Mouse (Mus musculus): ENCODE results near the gene Fn1. TPM values are rescaled to one million over a fixed set of nuclear protein-coding genes. Genes with fewer than 3 reads are reported as not detected.
A peak's percentile ranks its signal among the peaks of the same experiment; 100 is the strongest.

Fn1 gene
- 65.1 and 74.2 TPM in 2 replicates for polyA plus RNA-seq (2015; fragmentation: Nextera tagmentation; extraction: Ambion mirVana)

GRCm38 (mm10) chr1:71652551-71653399 is at the start of gene Fn1:
Gene Fn1 (minus strand): TSS chr1:71653200.
- TF ChIP-seq EP300 (optimal IDR thresholded peaks at IDR 0.05) (no peak), CTCF (IDR thresholded peaks at IDR 0.05; ENCODE audit: low read depth) (peak; percentile 37)
- Histone ChIP-seq H3K27ac (replicated peaks) (peak within 1 kb of the TSS; percentile 91), H3K36me3 (ENCODE audit: control insufficient read depth, insufficient read depth, low read length) (no peaks in the 10 kb centered on the region), H3K4me1 (replicated peaks; ENCODE audit: control insufficient read depth, insufficient read depth) (no peaks in the 10 kb centered on the region; the same call in 1 of the 2 replicates), H3K27me3 (ENCODE audit: control insufficient read depth, insufficient read depth, low read length) (no peaks in the 10 kb centered on the region), H3K9me3 (ENCODE audit: control insufficient read depth, low read length) (no peaks in the 10 kb centered on the region), H3K4me2 (replicated peaks; ENCODE audit: low read depth) (peak within 1 kb of the TSS; percentile 88), H3K9ac (ENCODE audit: low read length) (peak within 1 kb of the TSS; percentile 82), H3K4me3 (ENCODE audit: low read depth, low read length) (peak within 1 kb of the TSS; percentile 71)
- DNase-seq (ENCODE audit: low spot score): peak; percentile 82
- under 1% methylated on average over 63 of the region's 63 CpGs for WGBS
- ATAC-seq (ENCODE audit: low FRiP score, low TSS enrichment): peak; percentile 87

- Histone ChIP-seq H3K4me2 (replicated peaks; ENCODE audit: low read depth) (no peak overlapping the region), H3K27ac (replicated peaks) (no peak overlapping the region), H3K36me3 (ENCODE audit: control insufficient read depth, insufficient read depth, low read length) (no peaks in the 10 kb centered on the region), H3K4me1 (replicated peaks; ENCODE audit: control insufficient read depth, insufficient read depth) (no peaks in the 10 kb centered on the region), H3K4me3 (ENCODE audit: low read depth, low read length) (no peak overlapping the region), H3K27me3 (ENCODE audit: control insufficient read depth, insufficient read depth, low read length) (no peaks in the 10 kb centered on the region), H3K9me3 (ENCODE audit: control insufficient read depth, low read length) (no peaks in the 10 kb centered on the region), H3K9ac (ENCODE audit: low read length) (no peak overlapping the region)
- TF ChIP-seq EP300 (optimal IDR thresholded peaks at IDR 0.05) (no peak), CTCF (IDR thresholded peaks at IDR 0.05; ENCODE audit: low read depth) (no peak)
- 78% methylated on average over 3 of the region's 3 CpGs for WGBS
- no peak for DNase-seq (ENCODE audit: low spot score)
- ATAC-seq (ENCODE audit: low FRiP score, low TSS enrichment): no peak
Measured at GRCm38 (mm10) chr1:71696093-71696492, 43.1 kb upstream of the Fn1 start.

GRCm38 (mm10) chr1:71691472-71692277 is 38.7 kb upstream of the Fn1 start:
- Histone ChIP-seq H3K27ac (replicated peaks) (no peak overlapping the region), H3K4me2 (replicated peaks; ENCODE audit: low read depth) (no peak overlapping the region), H3K36me3 (ENCODE audit: control insufficient read depth, insufficient read depth, low read length) (no peaks in the 10 kb centered on the region), H3K4me3 (ENCODE audit: low read depth, low read length) (no peak overlapping the region), H3K9me3 (ENCODE audit: control insufficient read depth, low read length) (no peaks in the 10 kb centered on the region), H3K27me3 (ENCODE audit: control insufficient read depth, insufficient read depth, low read length) (no peaks in the 10 kb centered on the region), H3K9ac (ENCODE audit: low read length) (no peak overlapping the region), H3K4me1 (replicated peaks; ENCODE audit: control insufficient read depth, insufficient read depth) (no peaks in the 10 kb centered on the region)
- 46% methylated on average over 8 of the region's 8 CpGs for WGBS
- ATAC-seq (ENCODE audit: low FRiP score, low TSS enrichment) (no peak), DNase-seq (ENCODE audit: low spot score) (no peak)
- TF ChIP-seq CTCF (IDR thresholded peaks at IDR 0.05; ENCODE audit: low read depth) (no peak), EP300 (optimal IDR thresholded peaks at IDR 0.05) (no peak)

- ATAC-seq (ENCODE audit: low FRiP score, low TSS enrichment) (no peak), DNase-seq (ENCODE audit: low spot score) (no peak)
- Histone ChIP-seq H3K9me3 (ENCODE audit: control insufficient read depth, low read length) (no peaks in the 10 kb centered on the region), H3K4me3 (ENCODE audit: low read depth, low read length) (no peak overlapping the region), H3K4me2 (replicated peaks; ENCODE audit: low read depth) (no peak overlapping the region), H3K36me3 (ENCODE audit: control insufficient read depth, insufficient read depth, low read length) (no peaks in the 10 kb centered on the region), H3K27me3 (ENCODE audit: control insufficient read depth, insufficient read depth, low read length) (no peaks in the 10 kb centered on the region), H3K9ac (ENCODE audit: low read length) (no peak overlapping the region), H3K4me1 (replicated peaks; ENCODE audit: control insufficient read depth, insufficient read depth) (no peaks in the 10 kb centered on the region), H3K27ac (replicated peaks) (no peak overlapping the region)
- no peak for TF ChIP-seq EP300 (optimal IDR thresholded peaks at IDR 0.05)
- TF ChIP-seq CTCF (IDR thresholded peaks at IDR 0.05; ENCODE audit: low read depth): no peak
- 76% methylated on average over 5 of the region's 5 CpGs for WGBS
Measured at GRCm38 (mm10) chr1:71688926-71689303, 35.9 kb upstream of the Fn1 start.

- no peak overlapping the region for H3K4me2 ChIP-seq (replicated peaks; ENCODE audit: low read depth)
Measured at GRCm38 (mm10) chr1:71688272-71688925, 35.4 kb upstream of the Fn1 start.

More at GRCm38 (mm10) chr1:71688272-71688925, 35.4 kb upstream of the Fn1 start:
- 89% methylated on average over 3 of the region's 3 CpGs for WGBS
- DNase-seq (ENCODE audit: low spot score) (no peak), ATAC-seq (ENCODE audit: low FRiP score, low TSS enrichment) (no peak)
- Histone ChIP-seq H3K27me3 (ENCODE audit: control insufficient read depth, insufficient read depth, low read length) (no peaks in the 10 kb centered on the region), H3K9me3 (ENCODE audit: control insufficient read depth, low read length) (no peaks in the 10 kb centered on the region), H3K4me3 (ENCODE audit: low read depth, low read length) (no peak overlapping the region), H3K4me1 (replicated peaks; ENCODE audit: control insufficient read depth, insufficient read depth) (no peaks in the 10 kb centered on the region), H3K27ac (replicated peaks) (no peak overlapping the region), H3K36me3 (ENCODE audit: control insufficient read depth, insufficient read depth, low read length) (no peaks in the 10 kb centered on the region), H3K9ac (ENCODE audit: low read length) (no peak overlapping the region)
- TF ChIP-seq EP300 (optimal IDR thresholded peaks at IDR 0.05): no peak
- no peak for TF ChIP-seq CTCF (IDR thresholded peaks at IDR 0.05; ENCODE audit: low read depth)
